Mouse (Mus musculus) C2C12 (cell line): ENCODE measurements around the gene Gcdh.

Source experiments
- CEBPB ChIP-seq: IDR thresholded peaks from one replicate; pipeline ENCODE4 v1.6.1; 2011; ENCODE audit warnings: low read depth, mild to moderate bottlenecking, control low read depth, moderate library complexity
- CTCF ChIP-seq: IDR thresholded peaks from one replicate; pipeline ENCODE4 v1.5.1; 2011; ENCODE audit not compliant: control insufficient read depth, insufficient read depth, insufficient read length
- MAX ChIP-seq: IDR thresholded peaks from one replicate; pipeline ENCODE4 v1.6.1; 2011; ENCODE audit warnings: mild to moderate bottlenecking, control low read depth
- MYOD1 ChIP-seq: IDR thresholded peaks from one replicate; pipeline ENCODE4 v1.6.1; 2011; ENCODE audit warnings: low read depth; ENCODE audit not compliant: control insufficient read depth, insufficient read length
- USF1 ChIP-seq: IDR thresholded peaks from one replicate; pipeline ENCODE4 v1.6.1; 2011; ENCODE audit warnings: low read depth, mild to moderate bottlenecking, control low read depth, moderate library complexity

DNA sequence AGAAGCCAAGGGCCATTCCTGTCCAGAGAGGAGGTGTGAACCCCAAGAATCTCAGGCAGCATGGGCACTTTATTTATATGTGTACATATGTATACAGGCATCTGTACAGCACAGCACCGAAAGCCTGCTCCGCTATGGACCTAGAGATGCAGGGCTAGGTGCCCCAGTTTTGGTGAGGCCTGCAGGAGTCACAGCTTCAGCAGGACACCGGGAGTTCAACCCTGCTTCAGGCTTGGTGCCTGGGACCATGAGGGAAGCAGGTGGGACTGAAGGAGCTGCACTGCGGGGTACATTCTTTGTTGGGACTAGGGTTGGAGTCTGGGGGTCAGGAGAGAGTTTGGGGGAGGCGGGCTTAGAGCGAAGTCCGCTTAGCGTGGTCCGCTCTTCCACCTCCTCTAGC, 18.1 kb upstream of the Gcdh start:
- TF ChIP-seq CTCF (no peak), USF1 (no peak), MYOD1 (no peak), CEBPB (no peak), MAX (no peak)
